Mouse (Mus musculus): ENCODE measurements around the gene Ntn4. TPM values are rescaled to one million over a fixed set of nuclear protein-coding genes. Genes with fewer than 3 reads are reported as not detected.

Ntn4 gene
- 10 to 100 TPM in 1 of 2 experiments, 1 to 10 TPM in 1; 8.9 to 10.6 TPM for total RNA-seq (2021)
- long read RNA-seq, experiment 1, transcript Ntn4-201 (10 exons, 3,646 nt), result major isoform, 11 of 16 reads
- long read RNA-seq, experiment 1, partial matches to known transcripts, result 2 of 16 reads
- long read RNA-seq, experiment 1, other reads (novel, unspliced or antisense), result 3 of 16 reads
- long read RNA-seq, experiment 2, transcript Ntn4-201 (10 exons, 3,646 nt), result major isoform, 9 of 15 reads
- long read RNA-seq, experiment 2, partial matches to known transcripts, result 2 of 15 reads
- long read RNA-seq, experiment 2, other reads (novel, unspliced or antisense), result 4 of 15 reads

GRCm38 (mm10) chr10:93640521-93640952 is at the start of gene Ntn4:
Ntn4 (plus strand) TSS chr10:93640681.
- DNase-seq (ENCODE audit: low spot score in 2 of 2), result peak in 1 of 2 experiments; percentile 5

GRCm38 (mm10) chr10:93592456-93592855 is 48.0 kb upstream of the Ntn4 start:
- no peak for DNase-seq (ENCODE audit: low spot score in 2 of 2)

- DNase-seq (ENCODE audit: low spot score in 2 of 2), result peak; percentile 91 to 92
These were observed 46.4 kb upstream of the Ntn4 start for GRCm38 (mm10) chr10:93594022-93594482.

DNA sequence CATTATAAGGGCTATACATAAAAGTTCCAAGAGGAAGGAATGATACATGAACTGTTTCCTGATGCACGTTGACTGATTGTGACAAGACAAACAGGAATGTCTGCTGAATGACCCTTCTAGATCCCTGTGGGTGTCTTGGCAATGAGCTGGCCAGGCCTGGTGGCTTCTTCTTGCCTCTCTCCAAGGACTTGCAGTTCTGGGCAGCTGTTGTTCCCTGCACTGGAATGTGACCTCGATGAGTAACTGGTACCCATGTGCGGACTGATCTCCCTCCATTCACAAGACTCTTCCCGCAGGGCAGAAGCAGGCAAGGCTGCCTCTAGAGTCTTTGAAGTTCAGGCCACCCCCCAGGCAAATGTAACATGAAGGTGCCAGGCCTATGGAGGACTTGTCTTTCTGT is 44.6 kb upstream of the Ntn4 start:
- no peak for DNase-seq (ENCODE audit: low spot score in 2 of 2)

DNA sequence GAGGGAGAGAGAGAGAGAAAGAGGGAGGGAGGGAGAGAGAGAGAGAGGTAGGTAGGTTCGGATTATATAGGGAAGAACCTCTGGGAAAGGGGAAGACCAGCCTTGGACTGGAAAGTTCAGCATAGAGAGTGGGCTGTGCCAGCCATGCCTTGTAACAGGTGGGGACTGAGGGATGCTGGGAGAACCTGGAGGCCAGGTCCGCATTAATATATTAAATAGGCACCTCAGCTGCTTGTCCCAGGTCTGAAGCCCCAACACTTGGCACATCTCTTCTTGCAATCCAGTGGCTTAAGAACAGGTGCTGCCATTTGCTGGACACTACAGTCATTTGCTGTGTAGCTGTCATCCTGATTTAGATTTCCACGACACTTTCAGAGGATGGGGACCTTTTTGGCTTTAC is 43.8 kb upstream of the Ntn4 start:
- DNase-seq (ENCODE audit: low spot score in 2 of 2), result no peak

GRCm38 (mm10) chr10:93602309-93602708 is 38.2 kb upstream of the Ntn4 start:
- DNase-seq (ENCODE audit: low spot score in 2 of 2), result no peak

DNA sequence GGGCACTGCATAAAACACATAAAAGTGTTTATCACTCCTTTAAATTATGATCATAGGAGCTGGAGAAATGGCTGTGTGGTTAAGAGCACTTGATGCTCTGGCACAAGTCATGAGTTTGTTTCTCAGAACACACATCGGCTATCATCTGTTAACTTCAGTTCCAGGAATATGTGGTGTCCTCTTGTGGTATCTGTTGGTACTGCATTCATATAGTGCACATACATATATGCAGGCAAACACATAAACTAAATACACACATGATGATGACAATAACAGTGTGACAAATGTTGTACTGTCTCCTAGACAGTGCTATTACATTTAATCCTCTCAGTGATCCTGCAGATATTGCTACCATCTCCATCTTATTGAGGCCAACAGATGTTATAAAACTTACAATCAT is 37.2 kb upstream of the Ntn4 start:
- no peak for DNase-seq (ENCODE audit: low spot score in 2 of 2)

DNA sequence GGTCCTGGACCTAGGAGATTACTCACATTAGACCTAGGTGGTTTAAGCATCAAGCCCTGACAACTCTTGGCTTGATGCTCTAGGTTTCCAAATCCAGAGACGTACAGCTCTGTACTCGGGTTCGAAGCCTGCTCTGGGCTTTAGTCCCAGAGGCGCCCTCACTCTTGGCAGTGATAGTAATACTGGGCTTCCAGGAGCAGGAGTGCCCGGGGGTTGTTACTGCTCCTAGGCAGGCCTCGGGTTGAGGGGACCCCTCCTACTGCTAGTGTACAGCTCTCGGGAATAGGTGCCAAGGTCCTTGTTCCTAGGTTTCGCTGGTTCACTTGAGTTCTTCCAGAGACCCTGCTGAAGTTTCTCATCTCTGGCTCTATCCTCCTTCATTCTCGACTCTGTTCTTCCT is 34.2 kb upstream of the Ntn4 start:
- DNase-seq (ENCODE audit: low spot score in 2 of 2), result no peak

DNA sequence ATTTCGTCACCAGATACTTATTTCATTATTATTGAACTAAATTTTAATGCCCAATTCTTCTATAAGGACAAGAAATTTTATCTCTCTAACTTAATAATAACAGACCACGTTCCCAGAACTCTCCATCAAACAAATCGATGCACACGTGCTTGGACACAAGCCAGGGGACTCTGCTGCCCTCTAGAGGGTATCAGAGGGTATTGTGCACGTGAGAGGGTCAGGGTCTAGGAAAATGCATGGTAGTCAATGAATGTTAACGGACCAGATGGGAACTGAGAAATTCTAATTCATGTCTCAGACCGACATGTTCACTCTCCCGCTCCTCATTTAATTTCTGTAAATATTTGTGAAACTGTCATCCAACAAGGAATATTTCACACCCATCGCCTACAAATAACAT is 32.4 kb upstream of the Ntn4 start:
- DNase-seq (ENCODE audit: low spot score in 2 of 2), result no peak

DNA sequence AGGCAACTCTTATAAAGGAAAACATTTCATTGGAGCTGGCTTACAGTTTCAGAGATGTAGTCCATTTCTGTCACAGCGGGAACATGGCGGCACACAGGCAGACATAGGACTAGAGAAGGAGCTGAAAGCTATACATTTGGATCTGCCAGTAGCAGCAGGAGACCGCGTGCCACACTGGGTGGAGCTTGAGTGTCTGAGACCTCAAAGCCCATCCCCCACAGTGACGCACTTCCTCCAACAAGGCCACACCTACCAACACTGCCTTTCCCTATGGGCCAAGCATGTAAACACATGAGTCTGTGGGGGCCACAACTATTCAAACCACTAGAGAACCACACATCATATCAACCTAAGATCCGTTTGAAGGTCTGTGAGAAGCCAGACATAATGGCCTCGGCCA is 31.2 kb upstream of the Ntn4 start:
- no peak for DNase-seq (ENCODE audit: low spot score in 2 of 2)

DNA sequence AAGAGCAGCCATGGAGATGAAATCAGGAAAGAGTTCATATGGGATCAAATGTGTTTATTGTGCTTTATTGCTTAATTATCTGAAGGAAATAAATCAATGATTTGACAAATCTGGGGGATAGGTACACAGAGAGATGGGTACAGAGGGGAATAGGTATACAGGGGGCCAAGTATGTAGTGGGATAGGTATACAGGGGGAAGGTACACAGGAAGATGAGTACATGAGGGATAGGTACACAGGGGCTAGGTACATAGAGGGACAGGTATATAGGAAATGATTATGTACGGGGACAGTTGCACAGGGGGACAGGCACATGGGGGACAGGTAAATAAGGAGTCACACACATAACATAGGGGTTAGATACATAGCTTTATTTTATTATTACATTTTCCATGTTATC is 29.6 kb upstream of the Ntn4 start:
- DNase-seq (ENCODE audit: low spot score in 2 of 2), result no peak

DNA sequence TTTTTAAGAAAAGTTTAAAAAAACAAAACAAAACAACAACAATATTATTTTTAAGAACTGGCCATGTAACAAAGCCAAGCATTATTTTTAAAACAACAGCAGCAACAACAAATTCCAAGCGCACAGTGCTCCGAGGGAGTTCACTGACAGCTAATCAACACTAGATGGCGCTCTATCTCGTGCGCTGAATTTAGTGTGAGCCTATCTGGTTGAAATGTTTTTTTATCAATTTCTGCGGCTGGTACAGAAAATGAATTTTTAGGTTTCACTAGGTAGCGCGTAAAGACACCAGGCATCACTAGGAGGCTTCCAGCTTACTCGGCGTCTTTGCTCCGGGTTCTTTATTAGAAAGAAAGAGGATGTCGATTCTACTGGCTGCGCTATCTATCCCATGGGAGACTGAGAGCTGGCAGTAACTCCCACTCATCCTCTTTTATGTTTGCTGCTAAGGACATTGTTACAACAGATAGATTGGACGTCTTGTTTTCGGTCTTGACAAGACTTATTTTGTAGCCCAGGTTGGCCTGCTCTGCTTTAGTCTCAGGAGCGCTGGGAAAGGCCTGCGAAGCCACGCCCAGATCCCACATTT is 29.0 kb upstream of the Ntn4 start:
- DNase-seq (ENCODE audit: low spot score in 2 of 2), result peak; percentile 36 to 54

- no peak for DNase-seq (ENCODE audit: low spot score in 2 of 2)
These were observed 25.6 kb upstream of the Ntn4 start for GRCm38 (mm10) chr10:93614850-93615249.

DNA sequence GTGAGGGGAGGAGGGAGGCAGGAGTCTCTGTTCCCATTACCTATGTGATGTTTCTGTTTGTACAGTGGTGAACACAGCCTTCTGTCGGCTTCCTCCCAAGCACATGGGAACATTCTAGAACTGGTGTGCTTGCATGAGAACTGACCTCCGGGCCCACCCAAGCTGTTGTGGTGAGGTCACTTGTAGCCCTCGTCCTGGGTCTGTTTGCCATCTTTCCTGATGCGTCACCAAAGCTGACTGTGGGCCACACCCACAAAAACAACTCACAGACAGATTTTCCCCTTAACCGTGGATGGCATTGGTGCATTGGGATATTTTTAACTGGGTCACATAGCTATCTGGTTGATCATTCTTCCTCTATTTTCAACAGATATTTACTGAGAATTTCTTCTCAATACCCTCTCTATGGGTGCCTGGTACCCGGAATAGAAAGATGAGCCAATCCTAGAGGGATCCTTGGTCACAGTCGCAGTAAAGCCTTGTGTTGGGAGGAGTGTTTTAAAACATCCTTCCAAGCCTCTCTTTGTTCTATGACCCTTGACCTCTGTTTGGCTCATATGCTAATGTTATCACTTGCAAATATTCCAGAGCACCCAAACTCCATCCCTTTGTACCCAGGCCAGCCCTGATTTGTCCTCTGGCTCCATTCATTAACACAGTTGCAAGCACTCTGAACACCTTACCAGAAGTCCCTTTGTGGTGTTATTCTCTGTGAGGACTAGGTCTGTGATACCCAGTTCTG is 19.9 kb upstream of the Ntn4 start:
- no peak for DNase-seq (ENCODE audit: low spot score in 2 of 2)

DNA sequence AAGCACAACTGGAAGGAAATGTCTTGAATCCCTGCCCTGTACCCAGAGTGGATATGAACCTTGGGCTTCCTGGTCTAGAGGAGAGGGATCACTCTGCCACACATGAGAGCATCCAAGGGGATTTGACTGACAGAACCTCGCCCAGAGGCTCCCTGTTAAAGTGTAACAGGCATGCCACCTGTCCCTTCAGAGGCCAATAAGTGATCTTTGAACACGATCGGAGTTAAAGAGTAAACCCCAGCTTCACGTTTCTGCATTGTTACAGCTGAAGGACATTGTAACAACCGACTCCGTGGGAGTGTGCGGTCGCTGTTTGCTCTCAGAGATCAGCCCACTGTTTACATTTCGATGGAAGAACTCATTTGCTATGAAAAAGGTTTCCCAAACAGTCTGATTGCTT is 16.8 kb upstream of the Ntn4 start:
- no peak for DNase-seq (ENCODE audit: low spot score in 2 of 2)

DNA sequence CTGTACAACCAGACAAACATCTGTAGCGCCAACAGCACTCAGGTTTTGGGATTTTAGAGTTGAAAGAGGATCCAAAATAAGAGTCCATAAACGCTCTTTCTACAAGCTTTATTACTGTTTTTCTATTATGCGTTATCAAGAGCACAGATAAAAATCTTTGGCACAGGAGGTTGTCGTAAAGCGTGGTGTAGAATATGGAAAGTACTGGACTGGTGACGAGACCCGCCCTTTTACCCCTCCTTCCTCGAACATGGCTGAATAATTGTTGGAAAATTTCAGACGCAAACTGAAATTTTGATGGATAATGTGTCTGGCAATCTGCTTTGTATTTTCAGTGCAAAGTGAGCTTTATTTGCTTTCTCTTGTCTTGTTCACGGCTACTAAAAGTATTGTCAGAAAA is 16.3 kb upstream of the Ntn4 start:
- no peak for DNase-seq (ENCODE audit: low spot score in 2 of 2)

DNA sequence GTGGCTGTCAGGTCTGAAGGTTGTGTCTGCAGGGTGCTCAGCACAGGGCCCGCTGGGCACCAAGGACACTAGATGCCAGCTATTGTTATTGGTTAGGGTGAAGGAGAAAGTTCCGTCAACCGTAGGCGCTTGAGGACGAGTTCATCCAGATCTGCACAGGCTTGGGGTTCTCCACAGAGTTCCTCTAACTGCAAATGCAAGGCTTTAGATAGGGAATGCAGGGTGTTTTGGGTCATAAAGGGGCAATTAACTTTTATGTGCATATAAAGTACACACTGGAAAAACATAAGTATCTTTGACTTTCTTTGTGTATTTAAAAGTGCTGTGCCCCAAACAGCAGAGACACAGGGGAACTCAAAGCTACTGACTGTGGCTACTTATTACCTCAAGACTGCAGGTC is 10.2 kb upstream of the Ntn4 start:
- DNase-seq (ENCODE audit: low spot score in 2 of 2), result no peak

GRCm38 (mm10) chr10:93632086-93632485 is 8.4 kb upstream of the Ntn4 start:
- no peak for DNase-seq (ENCODE audit: low spot score in 2 of 2)

- no peak for DNase-seq (ENCODE audit: low spot score in 2 of 2)
These were observed 6.9 kb upstream of the Ntn4 start for GRCm38 (mm10) chr10:93633563-93633962.

DNA sequence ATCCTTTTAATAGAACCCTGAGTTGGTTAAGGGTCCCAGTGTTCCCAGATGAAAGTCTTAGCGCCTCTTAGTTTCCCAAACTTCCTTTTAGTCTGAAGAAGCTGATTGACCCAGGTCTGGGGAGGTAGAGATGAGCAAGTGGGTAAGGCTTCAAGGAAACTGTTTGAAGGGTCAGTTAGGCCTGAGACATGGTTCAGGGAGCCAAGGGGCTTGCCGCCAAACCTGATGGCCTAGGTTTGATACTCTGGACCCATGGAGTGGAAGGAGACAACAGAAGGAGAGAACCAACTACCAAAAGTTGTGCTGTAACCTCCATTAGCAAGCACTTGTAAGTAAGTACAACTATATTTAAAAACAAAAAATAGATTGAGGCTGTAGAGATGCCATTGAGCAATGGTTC is 6.5 kb upstream of the Ntn4 start:
- DNase-seq (ENCODE audit: low spot score in 2 of 2), result no peak

DNA sequence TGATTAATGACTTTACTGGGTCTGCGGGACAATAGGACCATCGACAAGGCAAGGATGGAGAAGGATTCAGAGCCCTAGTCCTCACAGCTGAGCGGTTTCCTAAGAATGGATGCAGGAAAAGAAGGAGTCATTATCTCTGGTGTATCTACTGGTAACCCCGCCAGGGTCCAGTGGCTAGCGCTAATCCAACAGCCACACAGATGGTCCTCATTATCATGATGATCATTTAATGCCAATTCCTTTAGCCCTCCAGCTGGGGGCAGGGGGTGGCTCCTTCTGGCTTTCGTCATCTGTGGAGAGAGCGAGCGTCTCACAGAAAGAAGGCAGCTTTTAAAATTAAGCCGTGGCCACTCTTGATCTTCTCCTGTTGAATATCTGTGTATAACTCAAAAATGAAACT is 4.5 kb upstream of the Ntn4 start:
- no peak for DNase-seq (ENCODE audit: low spot score in 2 of 2)
